Mouse (Mus musculus): Measurements from ENCODE around the gene Eif3k.
"Not testable (repeated sequence)": the region's sequence is repeated elsewhere in the genome, so short reads cannot be mapped to it uniquely, and the experiment has no call there.

Gene Eif3k

GRCm38 (mm10) chr7:28990766-28991273 lies 9.2 kb upstream of the Eif3k start:
- in situ Hi-C loops (cut with MboI, MseI) = no loop called here

GRCm38 (mm10) chr7:28985207-28985606 lies 3.5 kb upstream of the Eif3k start:
- in situ Hi-C loops (cut with MboI, MseI) = loop anchor here (10.0 kb wide), 1 partner anchor 50 kb away; no protein-coding TSS in a partner anchor

GRCm38 (mm10) chr7:28984452-28984851 lies 2.8 kb upstream of the Eif3k start:
- in situ Hi-C loops (cut with MboI, MseI) = loop anchor here (10.0 kb wide), 1 partner anchor 50 kb away; no protein-coding TSS in a partner anchor

- in situ Hi-C loops (cut with MboI, MseI) = loop anchor here (10.0 kb wide), 1 partner anchor 51 kb away; no protein-coding TSS in a partner anchor
Observed at GRCm38 (mm10) chr7:28983849-28984248, 2.2 kb upstream of the Eif3k start.

GRCm38 (mm10) chr7:28983141-28983564 lies 1.5 kb upstream of the Eif3k start:
- in situ Hi-C loops (cut with MboI, MseI) = loop anchor here (10.0 kb wide), 1 partner anchor 52 kb away; no protein-coding TSS in a partner anchor

- in situ Hi-C loops (cut with MboI, MseI) = loop anchor here (10.0 kb wide), 1 partner anchor 52 kb away; no protein-coding TSS in a partner anchor
Observed at GRCm38 (mm10) chr7:28982274-28983013, 780 bp upstream of the Eif3k start.

GRCm38 (mm10) chr7:28977556-28977955 lies 4.1 kb downstream of the Eif3k start:
- in situ Hi-C loops (cut with MboI, MseI) = no loop called here

- in situ Hi-C loops (cut with MboI, MseI) = no loop called here
Observed at GRCm38 (mm10) chr7:28973025-28973424, 8.6 kb downstream of the Eif3k start.

GRCm38 (mm10) chr7:28972542-28972985 lies 9.1 kb downstream of the Eif3k start:
- in situ Hi-C loops (cut with MboI, MseI) = no loop called here

- in situ Hi-C loops (cut with MboI, MseI) = no loop called here
Observed at GRCm38 (mm10) chr7:28971770-28972269, 9.8 kb downstream of the Eif3k start.

GRCm38 (mm10) chr7:28971029-28971428 lies 10.6 kb downstream of the Eif3k start:
- in situ Hi-C loops (cut with MboI, MseI) = no loop called here

GRCm38 (mm10) chr7:28969672-28970394 lies 11.8 kb downstream of the Eif3k start:
- in situ Hi-C loops (cut with MboI, MseI) = no loop called here

- in situ Hi-C loops (cut with MboI, MseI) = no loop called here
Observed at GRCm38 (mm10) chr7:28969271-28969670, 12.4 kb downstream of the Eif3k start.

GRCm38 (mm10) chr7:28968120-28968519 lies 13.5 kb downstream of the Eif3k start:
- in situ Hi-C loops (cut with MboI, MseI) = not testable (repeated sequence)

- in situ Hi-C loops (cut with MboI, MseI) = no loop called here
Observed at GRCm38 (mm10) chr7:28966751-28967505, 14.7 kb downstream of the Eif3k start.

GRCm38 (mm10) chr7:28966181-28966580 lies 15.5 kb downstream of the Eif3k start:
- in situ Hi-C loops (cut with MboI, MseI) = no loop called here

GRCm38 (mm10) chr7:28965346-28965840 lies 16.3 kb downstream of the Eif3k start:
- in situ Hi-C loops (cut with MboI, MseI) = no loop called here

- in situ Hi-C loops (cut with MboI, MseI) = no loop called here
Observed at GRCm38 (mm10) chr7:28963399-28963923, 18.2 kb downstream of the Eif3k start.

GRCm38 (mm10) chr7:28961927-28962670 lies 19.6 kb downstream of the Eif3k start, which contains the start of gene Actn4:
Gene Actn4, minus strand, starts transcription at chr7:28962340.
- in situ Hi-C loops (cut with MboI, MseI) = no loop called here

GRCm38 (mm10) chr7:28961584-28961926 lies 20.1 kb downstream of the Eif3k start:
- in situ Hi-C loops (cut with MboI, MseI) = no loop called here
